Mouse (Mus musculus): ENCODE measurements at regions not wholly inside any gene's neighbourhood (a gene's known extent, or its start where the extent isn't known, plus 50 kb on each side); places are given as distances from the start of the nearest gene placed in this dataset.

GRCm38 (mm10) chr14:46257311-46257710, 121.9 kb upstream of the Gm15217 start:
- no peak for TF ChIP-seq POLR2A (IDR thresholded peaks at IDR 0.05; ENCODE audit: insufficient read length, low read depth)
- TF ChIP-seq REST (IDR thresholded peaks at IDR 0.05; ENCODE audit: insufficient read depth, insufficient read length): no peak
- TF ChIP-seq MAX (IDR thresholded peaks at IDR 0.05; ENCODE audit: low read depth): no peak
- no peak for TF ChIP-seq USF1 (IDR thresholded peaks at IDR 0.05; ENCODE audit: low read depth)
- no peak for TF ChIP-seq TCF3 (IDR thresholded peaks at IDR 0.05; ENCODE audit: insufficient read length, low read depth)
- TF ChIP-seq MYOD1 (IDR thresholded peaks at IDR 0.05; ENCODE audit: control insufficient read depth in 1 of 3, insufficient read length in 2 of 3, low read depth in 2 of 3): no peak
- no peak for TF ChIP-seq CEBPB (IDR thresholded peaks at IDR 0.05; ENCODE audit: insufficient read depth, poor library complexity, severe bottlenecking)
- no peak for TF ChIP-seq E2F4 (IDR thresholded peaks at IDR 0.05; ENCODE audit: insufficient read depth)

Measured in myocyte (in vitro differentiated cells).